Mouse (Mus musculus): Measurements from ENCODE around the gene Zfp74.
"Not testable (repeated sequence)": the region's sequence is repeated elsewhere in the genome, so short reads cannot be mapped to it uniquely, and the experiment has no call there.

Gene Zfp74

GRCm38 (mm10) chr7:29953513-29954401 lies at the start of gene Zfp74:
Zfp74 (minus strand) TSS chr7:29954089.
- peak; percentile 74 for DNase-seq (ENCODE audit: low spot score)

DNA sequence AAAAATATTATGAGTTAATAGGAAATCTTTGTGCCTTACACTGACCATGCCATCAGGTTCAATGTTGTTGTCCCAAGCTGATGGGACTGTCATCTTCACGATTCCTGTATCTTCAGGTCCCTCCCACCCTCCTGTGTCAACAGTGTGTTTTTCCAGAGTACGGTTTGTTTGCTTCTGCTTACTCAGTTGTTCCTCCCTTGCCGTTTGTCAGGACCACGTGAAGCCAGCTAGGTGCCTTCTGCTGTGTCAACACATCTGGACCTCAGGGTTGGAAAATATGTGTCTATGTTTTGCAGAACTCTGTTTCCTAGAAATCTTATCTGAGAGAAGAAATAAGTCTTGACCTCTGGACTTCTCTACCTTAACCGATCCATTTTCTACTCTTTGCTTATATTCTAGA lies 46.7 kb upstream of the Zfp74 start:
- DNase-seq (ENCODE audit: low spot score) = no peak

- DNase-seq (ENCODE audit: low spot score) = no peak
Observed at GRCm38 (mm10) chr7:29995134-29995533, 41.2 kb upstream of the Zfp74 start.

DNA sequence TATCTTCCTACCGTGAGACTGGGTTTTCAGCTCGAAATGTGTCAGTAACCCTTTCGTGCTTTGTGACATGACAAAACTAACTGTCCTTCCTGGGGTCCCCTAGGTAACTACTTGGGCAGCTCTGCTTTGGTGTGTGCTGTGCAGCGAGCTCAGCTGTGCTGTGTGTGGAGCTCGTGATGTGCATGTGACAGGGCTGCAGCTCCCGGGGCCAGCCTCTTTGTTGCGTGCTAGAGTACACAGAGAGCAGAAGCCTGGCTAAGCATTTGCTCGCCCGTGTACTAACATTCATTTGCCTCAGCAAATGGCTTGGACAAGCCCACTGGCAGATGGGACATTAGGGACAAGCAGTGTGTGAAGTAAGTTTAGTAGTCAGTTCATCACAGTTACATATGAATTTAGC lies 39.5 kb upstream of the Zfp74 start:
- no peak for DNase-seq (ENCODE audit: low spot score)

- DNase-seq (ENCODE audit: low spot score) = no peak
Observed at GRCm38 (mm10) chr7:29992698-29993097, 38.8 kb upstream of the Zfp74 start.

- no peak for DNase-seq (ENCODE audit: low spot score)
Observed at GRCm38 (mm10) chr7:29989031-29989430, 35.1 kb upstream of the Zfp74 start.

DNA sequence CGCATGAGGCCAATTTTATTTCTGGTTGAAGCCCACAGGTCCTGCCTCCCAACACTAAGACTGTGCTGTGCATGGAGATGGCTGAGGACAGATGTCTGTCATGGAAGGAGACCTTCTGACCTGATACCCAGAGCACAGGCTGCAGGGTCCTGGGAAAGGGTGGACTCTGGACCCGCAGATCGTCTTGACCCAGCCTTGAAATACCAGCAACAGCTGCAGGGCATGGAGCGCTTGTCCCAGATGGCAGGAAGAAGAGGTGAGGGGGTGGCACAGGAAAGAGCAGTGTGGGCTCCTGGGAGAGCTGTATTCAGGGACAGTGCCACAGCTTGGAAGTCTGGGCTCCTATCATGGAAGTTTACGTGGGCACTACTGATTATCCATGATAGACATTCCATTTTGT lies 33.7 kb upstream of the Zfp74 start:
- DNase-seq (ENCODE audit: low spot score) = no peak

GRCm38 (mm10) chr7:29986101-29986500 lies 32.2 kb upstream of the Zfp74 start:
- DNase-seq (ENCODE audit: low spot score) = no peak

GRCm38 (mm10) chr7:29983690-29984380 lies 29.9 kb upstream of the Zfp74 start, which contains the start of gene Zfp568:
Zfp568 (plus strand) TSS chr7:29983955.
- peak; percentile 93 for DNase-seq (ENCODE audit: low spot score)

DNA sequence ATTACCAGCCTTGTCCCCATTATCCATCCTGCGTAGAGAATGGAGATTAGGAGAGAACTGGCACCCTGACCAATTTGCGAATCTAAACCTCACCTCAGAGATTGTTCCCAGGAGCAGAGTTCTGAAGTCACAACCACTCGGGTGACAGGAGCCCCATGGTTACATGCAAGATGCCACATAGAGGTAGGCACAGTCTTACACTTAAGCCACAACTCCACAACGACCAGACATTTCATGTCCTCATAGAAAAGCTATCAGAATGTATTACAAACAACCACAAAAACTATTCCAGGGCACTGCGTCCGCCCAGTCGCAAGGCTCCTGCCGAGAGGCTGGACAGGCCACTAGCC lies 29.4 kb upstream of the Zfp74 start:
- DNase-seq (ENCODE audit: low spot score) = no peak

DNA sequence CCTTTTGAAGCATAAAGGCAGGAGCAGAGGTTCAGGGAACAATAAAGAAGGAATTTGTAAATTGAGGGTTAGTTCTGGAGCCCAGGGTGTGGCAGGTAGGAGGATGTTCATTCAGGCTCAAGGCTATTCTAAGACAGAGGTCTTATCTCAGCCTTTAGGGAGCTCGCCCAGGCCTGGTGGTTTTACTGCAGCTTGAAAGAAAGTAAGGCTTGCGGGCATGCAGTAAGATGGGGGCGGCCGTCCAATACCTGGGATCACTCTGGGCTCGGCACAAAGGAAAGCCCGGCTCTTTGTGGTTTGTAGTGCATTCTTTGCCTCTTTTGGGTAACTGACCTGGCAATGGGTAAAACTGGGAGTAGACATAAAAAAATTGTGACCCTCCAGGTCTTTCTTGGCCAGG lies 29.0 kb upstream of the Zfp74 start:
- DNase-seq (ENCODE audit: low spot score) = no peak

- DNase-seq (ENCODE audit: low spot score) = no peak
Observed at GRCm38 (mm10) chr7:29982341-29982740, 28.5 kb upstream of the Zfp74 start.

GRCm38 (mm10) chr7:29981860-29982259 lies 28.0 kb upstream of the Zfp74 start:
- DNase-seq (ENCODE audit: low spot score) = no peak

GRCm38 (mm10) chr7:29981455-29981854 lies 27.6 kb upstream of the Zfp74 start:
- no peak for DNase-seq (ENCODE audit: low spot score)

- no peak for DNase-seq (ENCODE audit: low spot score)
Observed at GRCm38 (mm10) chr7:29980761-29981160, 26.9 kb upstream of the Zfp74 start.

DNA sequence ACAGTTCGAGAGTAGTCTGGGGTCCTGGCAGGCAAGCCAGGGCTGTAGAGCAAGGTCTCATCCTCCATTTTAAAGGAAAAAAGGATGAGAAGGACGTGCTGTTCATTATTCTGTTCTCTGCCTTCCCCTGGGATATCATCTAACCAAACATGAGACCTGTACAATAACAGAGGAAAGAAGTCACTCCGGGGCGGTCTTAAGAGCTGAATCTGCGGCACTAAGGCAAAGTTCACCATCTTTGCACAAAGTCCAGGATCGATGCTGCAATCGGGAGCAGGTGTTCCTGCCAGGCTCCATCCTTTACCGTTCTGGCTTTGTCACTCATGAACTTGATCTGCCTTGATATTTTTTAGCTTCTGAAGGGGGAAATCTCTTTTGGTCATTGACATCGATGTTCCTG lies 16.8 kb upstream of the Zfp74 start:
- no peak for DNase-seq (ENCODE audit: low spot score)

DNA sequence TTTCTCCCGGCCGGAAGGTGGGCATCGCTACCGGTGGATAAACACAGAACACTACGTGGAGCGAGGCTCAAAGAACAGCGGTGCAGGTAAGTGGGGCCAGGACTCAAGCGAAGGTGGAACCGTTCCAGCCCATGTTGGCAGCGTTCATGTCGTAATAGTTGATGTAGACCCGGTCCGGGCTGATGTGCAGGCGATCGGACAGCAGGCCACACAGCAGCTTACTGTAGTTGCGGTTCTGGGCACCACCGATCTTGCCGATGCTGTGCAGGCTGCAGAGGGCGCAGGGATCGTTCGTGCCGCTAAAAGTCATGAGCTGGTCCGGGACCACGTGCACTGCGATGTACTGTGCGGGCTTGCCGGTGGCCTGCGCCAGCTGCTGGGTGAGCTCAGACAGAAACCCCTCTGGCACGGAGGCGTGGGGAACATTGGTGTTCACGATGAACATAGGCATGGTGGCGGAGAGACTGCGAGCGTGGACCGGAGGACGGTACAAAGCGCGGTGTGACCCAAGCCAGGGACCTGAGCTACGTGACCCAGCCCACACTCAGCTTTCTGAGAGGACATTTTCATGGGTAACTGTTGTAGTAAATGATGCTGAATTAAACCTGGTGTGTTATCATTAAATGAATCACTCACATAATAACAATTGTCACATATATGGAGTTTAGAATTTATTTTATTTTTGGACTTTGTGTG lies 11.4 kb upstream of the Zfp74 start:
- DNase-seq (ENCODE audit: low spot score) = not testable (repeated sequence)

DNA sequence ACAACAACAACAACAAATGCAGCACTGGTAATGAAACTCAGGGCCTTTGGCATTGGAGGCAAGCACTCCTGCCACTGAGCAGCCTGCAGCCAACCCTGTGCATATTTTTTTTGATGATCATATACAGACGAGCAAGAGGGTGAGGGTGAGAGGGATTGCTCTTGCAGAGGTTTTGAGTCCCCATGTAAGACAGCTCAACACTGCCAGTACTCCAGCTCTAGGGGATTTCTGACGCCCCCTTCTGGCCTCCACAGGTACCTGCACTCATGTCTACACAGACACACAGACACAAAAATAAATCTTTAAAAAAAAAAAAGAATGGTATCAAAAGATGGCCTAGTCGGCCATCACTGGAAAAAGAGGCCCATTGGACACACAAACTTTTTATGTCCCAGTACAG lies 5.1 kb upstream of the Zfp74 start:
- DNase-seq (ENCODE audit: low spot score) = no peak

DNA sequence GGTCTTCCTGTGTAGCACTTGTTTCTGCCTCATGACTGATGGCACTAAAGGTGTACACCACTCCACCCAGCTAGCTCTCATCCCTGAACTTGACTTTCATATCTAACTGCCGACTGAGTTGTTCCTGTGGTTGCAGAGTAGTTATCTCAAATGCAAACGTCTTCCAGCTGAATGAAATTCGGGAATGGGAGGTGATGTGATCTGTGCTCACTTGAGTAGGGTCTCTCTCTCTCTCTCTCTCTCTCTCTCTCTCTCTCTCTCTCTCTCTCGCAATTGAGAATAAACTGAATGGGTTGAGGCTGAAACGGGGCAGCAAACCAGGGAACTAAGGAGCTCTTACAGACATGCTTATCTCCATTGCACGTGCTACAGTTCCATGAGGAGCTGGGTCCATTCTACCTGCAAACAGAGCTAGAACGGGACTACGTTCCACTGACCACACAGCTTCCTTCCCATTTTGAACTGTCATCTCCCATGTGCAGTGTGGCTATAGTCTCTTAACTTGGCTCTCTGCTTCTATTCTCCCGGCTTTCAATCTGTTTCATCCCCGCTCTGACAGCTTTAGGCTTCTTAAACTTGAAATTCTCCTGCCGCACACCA lies 4.3 kb upstream of the Zfp74 start:
- no peak for DNase-seq (ENCODE audit: low spot score)

GRCm38 (mm10) chr7:29956257-29956656 lies 2.4 kb upstream of the Zfp74 start:
- DNase-seq (ENCODE audit: low spot score) = peak; percentile 25

DNA sequence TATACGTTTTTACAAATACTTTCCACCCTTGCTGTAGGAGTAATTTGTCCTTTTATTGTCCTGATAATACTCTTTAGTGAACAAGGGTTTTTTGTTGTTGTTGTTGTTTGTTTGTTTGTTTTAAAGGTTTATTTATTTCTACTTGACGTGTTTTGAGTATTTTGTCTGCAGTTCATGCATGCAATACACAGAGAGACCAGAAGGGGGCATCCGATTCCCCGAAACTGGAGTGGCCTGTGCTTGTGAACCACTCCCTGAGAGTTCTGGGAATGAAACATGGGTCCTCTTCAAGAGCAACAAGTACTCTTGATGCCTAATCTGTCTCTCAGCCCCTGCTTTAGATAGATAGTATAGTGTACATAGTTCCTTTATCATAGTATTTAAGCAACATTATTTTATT lies 842 bp upstream of the Zfp74 start:
- peak; percentile 47 for DNase-seq (ENCODE audit: low spot score)

- no peak for DNase-seq (ENCODE audit: low spot score)
Observed at GRCm38 (mm10) chr7:29953086-29953485, 803 bp downstream of the Zfp74 start.
